Mouse (Mus musculus): Measurements from ENCODE around the gene Gm45713. TPM values are rescaled to one million over a fixed set of nuclear protein-coding genes. Genes with fewer than 3 reads are reported as not detected.
A peak's percentile ranks its signal among the peaks of the same experiment; 100 is the strongest.

The Gm45713 gene
- polyA plus RNA-seq, 1 experiment from 2014 or later = 0.13 TPM

- Histone ChIP-seq H3K4me1 (replicated peaks) (peaks cover 34% of the 10 kb centered on the region), H3K4me3 (no peak overlapping the region), H3K27me3 (ENCODE audit: insufficient read depth, poor library complexity, severe bottlenecking) (no peaks in the 10 kb centered on the region), H3K36me3 (peaks cover 50% of the 10 kb centered on the region), H3K27ac (no peak overlapping the region), H3K9me3 (no peaks in the 10 kb centered on the region)
- no peak for DNase-seq (ENCODE audit: low spot score)
- WGBS = 62% methylated on average over 4 of the region's 4 CpGs
Measured at GRCm38 (mm10) chr7:45148534-45149098, 12.6 kb upstream of the Gm45713 start.

GRCm38 (mm10) chr7:45147899-45148298 is 11.9 kb upstream of the Gm45713 start:
- Histone ChIP-seq H3K9me3 (no peaks in the 10 kb centered on the region), H3K36me3 (peaks cover 57% of the 10 kb centered on the region), H3K27ac (no peak overlapping the region), H3K4me3 (no peak overlapping the region), H3K4me1 (replicated peaks) (peaks cover 30% of the 10 kb centered on the region), H3K27me3 (ENCODE audit: insufficient read depth, poor library complexity, severe bottlenecking) (no peaks in the 10 kb centered on the region)
- no peak for DNase-seq (ENCODE audit: low spot score)
- 92% methylated on average over 11 of the region's 11 CpGs for WGBS

- Histone ChIP-seq H3K36me3 (peaks cover 64% of the 10 kb centered on the region), H3K9me3 (no peaks in the 10 kb centered on the region), H3K4me1 (replicated peaks) (peaks cover 30% of the 10 kb centered on the region), H3K4me3 (no peak overlapping the region), H3K27me3 (ENCODE audit: insufficient read depth, poor library complexity, severe bottlenecking) (no peaks in the 10 kb centered on the region), H3K27ac (no peak overlapping the region)
- WGBS = 91% methylated on average over 11 of the region's 11 CpGs
- no peak for DNase-seq (ENCODE audit: low spot score)
Measured at GRCm38 (mm10) chr7:45147267-45147666, 11.2 kb upstream of the Gm45713 start.

GRCm38 (mm10) chr7:45145460-45145859 is 9.4 kb upstream of the Gm45713 start:
- 96% methylated on average over 8 of the region's 8 CpGs for WGBS
- Histone ChIP-seq H3K27me3 (ENCODE audit: insufficient read depth, poor library complexity, severe bottlenecking) (no peaks in the 10 kb centered on the region), H3K4me3 (no peak overlapping the region), H3K36me3 (peaks cover 74% of the 10 kb centered on the region), H3K9me3 (no peaks in the 10 kb centered on the region), H3K27ac (no peak overlapping the region), H3K4me1 (replicated peaks) (peaks cover 20% of the 10 kb centered on the region)
- DNase-seq (ENCODE audit: low spot score) = no peak

- no peak overlapping the region for H3K27ac ChIP-seq
- no peak overlapping the region for H3K4me3 ChIP-seq
- no peaks in the 10 kb centered on the region for H3K27me3 ChIP-seq (ENCODE audit: insufficient read depth, poor library complexity, severe bottlenecking)
- WGBS = 87% methylated on average over 13 of the region's 13 CpGs
- H3K9me3 ChIP-seq = no peaks in the 10 kb centered on the region
- DNase-seq (ENCODE audit: low spot score) = no peak
- peaks cover 74% of the 10 kb centered on the region for H3K36me3 ChIP-seq
- H3K4me1 ChIP-seq (replicated peaks) = peaks cover 15% of the 10 kb centered on the region
Measured at GRCm38 (mm10) chr7:45144368-45145174, 8.5 kb upstream of the Gm45713 start.

- Histone ChIP-seq H3K27me3 (ENCODE audit: insufficient read depth, poor library complexity, severe bottlenecking) (peaks cover 13% of the 10 kb centered on the region), H3K36me3 (peaks cover 57% of the 10 kb centered on the region), H3K9me3 (no peaks in the 10 kb centered on the region), H3K4me3 (no peak overlapping the region), H3K27ac (no peak overlapping the region), H3K4me1 (replicated peaks) (peaks cover 5% of the 10 kb centered on the region; the same call in 1 of the 2 replicates)
- WGBS = 92% methylated on average over 5 of the region's 5 CpGs
- no peak for DNase-seq (ENCODE audit: low spot score)
Measured at GRCm38 (mm10) chr7:45141914-45142313, 5.9 kb upstream of the Gm45713 start.

- DNase-seq (ENCODE audit: low spot score) = no peak
- H3K36me3 ChIP-seq = peaks cover 51% of the 10 kb centered on the region
- H3K27ac ChIP-seq = no peak overlapping the region
- H3K27me3 ChIP-seq (ENCODE audit: insufficient read depth, poor library complexity, severe bottlenecking) = peaks cover 14% of the 10 kb centered on the region
- no peak overlapping the region for H3K4me3 ChIP-seq
- 89% methylated on average over 3 of the region's 3 CpGs for WGBS
- H3K4me1 ChIP-seq (replicated peaks) = peaks cover 7% of the 10 kb centered on the region
- H3K9me3 ChIP-seq = no peaks in the 10 kb centered on the region
Measured at GRCm38 (mm10) chr7:45141319-45141718, 5.3 kb upstream of the Gm45713 start.

- no peak overlapping the region for H3K4me3 ChIP-seq
- H3K9me3 ChIP-seq = no peaks in the 10 kb centered on the region
- no peak overlapping the region for H3K27ac ChIP-seq
- no peak for DNase-seq (ENCODE audit: low spot score)
- H3K27me3 ChIP-seq (ENCODE audit: insufficient read depth, poor library complexity, severe bottlenecking) = peaks cover 25% of the 10 kb centered on the region
- 88% methylated on average over 8 of the region's 8 CpGs for WGBS
- peaks cover 16% of the 10 kb centered on the region for H3K4me1 ChIP-seq (replicated peaks)
- peaks cover 39% of the 10 kb centered on the region for H3K36me3 ChIP-seq
Measured at GRCm38 (mm10) chr7:45139904-45140723, 4.1 kb upstream of the Gm45713 start.

GRCm38 (mm10) chr7:45138403-45138802 is 2.4 kb upstream of the Gm45713 start:
- Histone ChIP-seq H3K27ac (no peak overlapping the region), H3K4me3 (no peak overlapping the region), H3K4me1 (replicated peaks) (peaks cover 29% of the 10 kb centered on the region), H3K27me3 (ENCODE audit: insufficient read depth, poor library complexity, severe bottlenecking) (peaks cover 40% of the 10 kb centered on the region), H3K9me3 (no peaks in the 10 kb centered on the region), H3K36me3 (peaks cover 22% of the 10 kb centered on the region)
- no peak for DNase-seq (ENCODE audit: low spot score)
- WGBS = 86% methylated on average over 1 of the region's 1 CpGs

- no peaks in the 10 kb centered on the region for H3K9me3 ChIP-seq
- H3K4me3 ChIP-seq = no peak overlapping the region
- no peak overlapping the region for H3K27ac ChIP-seq
- peaks cover 29% of the 10 kb centered on the region for H3K4me1 ChIP-seq (replicated peaks)
- no peak for DNase-seq (ENCODE audit: low spot score)
- peaks cover 40% of the 10 kb centered on the region for H3K27me3 ChIP-seq (ENCODE audit: insufficient read depth, poor library complexity, severe bottlenecking)
- peaks cover 12% of the 10 kb centered on the region for H3K36me3 ChIP-seq
- WGBS = 81% methylated on average over 12 of the region's 12 CpGs
Measured at GRCm38 (mm10) chr7:45137171-45138006, 1.4 kb upstream of the Gm45713 start.

GRCm38 (mm10) chr7:45135370-45135769 is 661 bp downstream of the Gm45713 start:
- peaks cover 29% of the 10 kb centered on the region for H3K4me1 ChIP-seq (replicated peaks)
- no peaks in the 10 kb centered on the region for H3K9me3 ChIP-seq
- peaks cover 40% of the 10 kb centered on the region for H3K27me3 ChIP-seq (ENCODE audit: insufficient read depth, poor library complexity, severe bottlenecking)
- 79% methylated on average over 3 of the region's 3 CpGs for WGBS
- peak overlapping the region; percentile 66 for H3K4me3 ChIP-seq
- H3K27ac ChIP-seq = peak overlapping the region; percentile 82; the same call in 1 of the 2 replicates
- DNase-seq (ENCODE audit: low spot score) = no peak
- H3K36me3 ChIP-seq = no peaks in the 10 kb centered on the region

- H3K4me3 ChIP-seq = peak overlapping the region; percentile 19
- WGBS = 5% methylated on average over 12 of the region's 12 CpGs
- H3K36me3 ChIP-seq = no peaks in the 10 kb centered on the region
- no peak overlapping the region for H3K27ac ChIP-seq
- peaks cover 40% of the 10 kb centered on the region for H3K27me3 ChIP-seq (ENCODE audit: insufficient read depth, poor library complexity, severe bottlenecking)
- peaks cover 33% of the 10 kb centered on the region for H3K4me1 ChIP-seq (replicated peaks)
- no peaks in the 10 kb centered on the region for H3K9me3 ChIP-seq
- DNase-seq (ENCODE audit: low spot score) = no peak
Measured at GRCm38 (mm10) chr7:45134544-45135026, 1.4 kb downstream of the Gm45713 start.

Measured in hindbrain, embryonic 10.5 days (tissue).